Mouse (Mus musculus) midbrain, embryonic 14.5 days (tissue): ENCODE data around the gene Mapk10. TPM values are rescaled to one million over a fixed set of nuclear protein-coding genes. Genes with fewer than 3 reads are reported as not detected.

Experiments
- ATAC-seq: fragments of 200-750 bp; cut with Nextera tagmentation; 2 replicates; pipeline ENCODE4 v1.8.0; 2017; ENCODE audit warnings: moderate number of reproducible peaks, moderate library complexity; ENCODE audit not compliant: low FRiP score, low TSS enrichment
- DNase-seq: peaks from one replicate; pipeline ENCODE4 v3.0.0-alpha.2; 2015
- H3K27ac ChIP-seq: fragments of 300-500 bp; sonication (generic); replicated peaks from 2 replicates; pipeline ENCODE4 v1.5.1; 2014; ENCODE audit warnings: mild to moderate bottlenecking, low read depth, low read length, moderate library complexity
- H3K27me3 ChIP-seq: fragments of 300-500 bp; sonication (generic); 2 replicates; pipeline ENCODE4 v1.6.1; 2014; ENCODE audit warnings: low read length, control low read depth, mixed read lengths; ENCODE audit not compliant: control insufficient read depth, insufficient read depth
- H3K36me3 ChIP-seq: fragments of 300-500 bp; sonication (generic); 2 replicates; pipeline ENCODE4 v1.6.1; 2014; ENCODE audit warnings: low read length, control low read depth; ENCODE audit not compliant: control insufficient read depth, insufficient read depth
- H3K4me1 ChIP-seq: fragments of 300-500 bp; sonication (generic); 2 replicates; pipeline ENCODE4 v1.6.1; 2014; ENCODE audit warnings: mild to moderate bottlenecking, antibody characterized with exemption, low read length, control low read depth; ENCODE audit not compliant: control insufficient read depth, insufficient read depth
- H3K4me2 ChIP-seq: fragments of 300-500 bp; sonication (generic); 2 replicates; pipeline ENCODE4 v1.6.1; 2014; ENCODE audit warnings: mild to moderate bottlenecking, low read length, moderate library complexity
- H3K4me3 ChIP-seq: fragments of 300-500 bp; sonication (generic); replicated peaks from 2 replicates; pipeline ENCODE4 v1.5.1; 2014; ENCODE audit warnings: low read depth, low read length
- H3K9ac ChIP-seq: fragments of 300-500 bp; sonication (generic); replicated peaks from 2 replicates; pipeline ENCODE4 v1.6.1; 2014; ENCODE audit warnings: mild to moderate bottlenecking, low read length, moderate library complexity
- H3K9me3 ChIP-seq: fragments of 300-500 bp; sonication (generic); 2 replicates; pipeline ENCODE4 v1.6.1; 2016; ENCODE audit warnings: low read length, control low read depth, mixed read lengths; ENCODE audit not compliant: control insufficient read depth
- WGBS: fragments of 180-500 bp; shearing (Covaris S2); extraction: QIAGEN DNeasy Blood & Tissue Kit; methylation state at CpG from one replicate; pipeline ENCODE4 v1.1.7; 2014; 5-methylcytosine and 5-hydroxymethylcytosine counted together
- polyA plus RNA-seq: library from polyadenylated mRNA; unstranded; fragments of >200 nt; fragmentation: Nextera tagmentation; extraction: Ambion mirVana; gene quantifications from 2 replicates; pipeline ENCODE4 v1.2.1, GENCODE M21; 2014

The Mapk10 gene
- polyA plus RNA-seq, 1 experiment from 2014 or later, result 132 TPM

DNA sequence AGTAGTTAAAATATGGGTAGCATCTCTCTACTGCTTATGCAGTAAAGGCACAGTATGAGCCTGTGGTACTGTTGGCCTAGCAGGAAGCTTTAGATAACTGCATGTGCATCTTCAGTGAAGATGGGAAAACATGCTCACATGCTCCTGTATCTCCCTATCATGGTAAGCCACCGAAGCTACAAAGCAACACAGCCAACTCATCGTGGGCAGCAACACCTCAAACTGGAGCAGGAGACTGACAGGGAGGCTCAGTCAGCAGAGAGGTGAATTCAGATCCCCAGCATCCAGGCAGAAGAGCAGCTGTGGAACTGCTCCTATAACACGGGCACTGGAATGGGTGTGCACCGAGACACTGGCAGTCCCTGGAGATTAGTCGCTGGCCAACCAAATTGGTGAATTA, 191.0 kb downstream of the Mapk10 start:
- H3K4me3 ChIP-seq, result no peak overlapping the region
- H3K36me3 ChIP-seq, result no peaks in the 10 kb centered on the region
- ATAC-seq (no peak), DNase-seq (no peak)
- H3K4me2 ChIP-seq, result no peak overlapping the region
- no peak overlapping the region for H3K9ac ChIP-seq
- WGBS, result 72% methylated on average over 5 of the region's 5 CpGs
- H3K27me3 ChIP-seq, result no peaks in the 10 kb centered on the region
- H3K4me1 ChIP-seq, result peaks cover 22% of the 10 kb centered on the region
- no peaks in the 10 kb centered on the region for H3K9me3 ChIP-seq
- H3K27ac ChIP-seq, result no peak overlapping the region; the same call in 1 of the 2 replicates

DNA sequence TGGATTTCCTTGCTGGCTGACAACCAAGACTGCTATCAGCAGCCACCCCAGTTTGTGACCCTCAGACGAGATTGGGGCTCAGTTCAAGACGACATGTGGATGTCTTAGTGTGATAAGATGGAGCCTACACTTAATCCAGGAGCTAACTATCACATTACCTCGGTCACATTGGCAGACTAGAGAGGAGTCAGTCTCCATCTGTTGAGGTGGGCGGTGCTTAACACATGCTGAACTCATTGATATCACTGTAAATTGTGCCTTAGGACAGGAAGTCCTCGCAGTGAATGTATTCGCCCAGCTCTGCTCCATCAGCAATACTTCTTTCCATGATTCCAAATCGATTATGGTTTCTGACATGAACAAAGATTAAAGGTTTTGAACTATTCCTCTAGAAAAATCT, 193.5 kb downstream of the Mapk10 start:
- no peaks in the 10 kb centered on the region for H3K36me3 ChIP-seq
- no peak overlapping the region for H3K4me3 ChIP-seq
- H3K4me1 ChIP-seq, result peaks cover 22% of the 10 kb centered on the region
- WGBS, result 89% methylated on average over 7 of the region's 7 CpGs
- ATAC-seq (no peak), DNase-seq (no peak)
- no peak overlapping the region for H3K27ac ChIP-seq
- no peaks in the 10 kb centered on the region for H3K9me3 ChIP-seq
- no peak overlapping the region for H3K4me2 ChIP-seq
- no peaks in the 10 kb centered on the region for H3K27me3 ChIP-seq
- no peak overlapping the region for H3K9ac ChIP-seq

DNA sequence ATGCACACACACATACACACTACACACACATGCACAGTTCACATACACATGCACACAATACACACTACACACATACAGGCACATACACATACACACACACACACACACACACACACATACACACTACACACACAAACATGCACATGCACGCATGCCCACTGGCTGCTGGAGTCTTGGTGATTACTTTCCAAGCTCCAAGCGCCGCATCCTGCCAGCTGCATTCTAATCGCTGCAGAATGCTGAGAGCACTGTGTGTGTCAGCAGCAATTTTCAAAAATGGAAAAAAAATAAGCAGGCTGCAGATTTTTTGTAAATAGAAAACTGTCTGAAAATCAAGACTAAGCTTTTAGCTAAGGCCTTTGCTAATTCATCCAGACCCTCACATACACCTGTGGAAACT, 196.8 kb downstream of the Mapk10 start:
- peak; percentile 46 for DNase-seq
- H3K27ac ChIP-seq, result peak overlapping the region; percentile 57
- ATAC-seq, result no peak

GRCm38 (mm10) chr5:103008894-103009293, 202.2 kb downstream of the Mapk10 start:
- Histone ChIP-seq H3K27me3 (no peaks in the 10 kb centered on the region), H3K36me3 (no peaks in the 10 kb centered on the region), H3K4me3 (no peak overlapping the region), H3K4me2 (no peak overlapping the region), H3K4me1 (no peaks in the 10 kb centered on the region), H3K9me3 (no peaks in the 10 kb centered on the region), H3K27ac (no peak overlapping the region), H3K9ac (no peak overlapping the region)
- ATAC-seq (no peak), DNase-seq (peak; percentile 48)
- WGBS, result 79% methylated on average over 4 of the region's 4 CpGs

More for the DNA sequence above, 196.8 kb downstream of the Mapk10 start:
- no peak overlapping the region for H3K4me2 ChIP-seq
- H3K4me3 ChIP-seq, result no peak overlapping the region
- peaks cover 9% of the 10 kb centered on the region; the same call in 1 of the 2 replicates for H3K4me1 ChIP-seq
- 72% methylated on average over 4 of the region's 4 CpGs for WGBS
- H3K9me3 ChIP-seq, result no peaks in the 10 kb centered on the region
- no peaks in the 10 kb centered on the region for H3K27me3 ChIP-seq
- no peak overlapping the region for H3K9ac ChIP-seq
- H3K36me3 ChIP-seq, result no peaks in the 10 kb centered on the region

DNA sequence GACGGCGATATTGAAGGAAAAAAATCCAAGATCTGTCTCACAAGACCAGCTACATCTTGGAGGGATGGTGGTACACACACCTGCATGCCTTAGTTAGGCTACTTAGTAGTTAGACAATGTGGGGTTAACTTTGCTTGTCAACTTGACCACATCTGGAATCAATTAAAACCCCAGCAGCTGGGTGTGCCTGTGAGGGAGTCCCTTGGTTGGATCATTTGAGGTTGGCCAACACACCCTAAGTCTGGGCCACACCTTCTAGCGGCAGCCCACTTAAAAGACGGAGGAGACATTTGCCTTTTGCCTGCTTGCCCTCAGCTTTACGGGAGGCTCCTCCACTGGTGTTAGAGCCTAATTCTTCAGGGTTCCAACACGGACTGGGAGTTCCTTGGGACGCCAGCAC, 209.0 kb downstream of the Mapk10 start:
- no peak overlapping the region for H3K4me2 ChIP-seq
- ATAC-seq, result no peak
- H3K9ac ChIP-seq, result no peak overlapping the region
- no peak overlapping the region for H3K27ac ChIP-seq
- H3K4me1 ChIP-seq, result no peaks in the 10 kb centered on the region
- H3K4me3 ChIP-seq, result no peak overlapping the region
- no peaks in the 10 kb centered on the region for H3K9me3 ChIP-seq
- DNase-seq, result no peak
- WGBS, result 64% methylated on average over 7 of the region's 7 CpGs
- no peaks in the 10 kb centered on the region for H3K27me3 ChIP-seq
- no peaks in the 10 kb centered on the region for H3K36me3 ChIP-seq

GRCm38 (mm10) chr5:103000572-103000971, 210.6 kb downstream of the Mapk10 start:
- Histone ChIP-seq H3K9me3 (no peaks in the 10 kb centered on the region), H3K27ac (no peak overlapping the region), H3K4me1 (no peaks in the 10 kb centered on the region), H3K4me3 (no peak overlapping the region), H3K9ac (no peak overlapping the region), H3K27me3 (no peaks in the 10 kb centered on the region), H3K4me2 (no peak overlapping the region), H3K36me3 (no peaks in the 10 kb centered on the region)
- DNase-seq (no peak), ATAC-seq (no peak)
- 95% methylated on average over 6 of the region's 6 CpGs for WGBS

DNA sequence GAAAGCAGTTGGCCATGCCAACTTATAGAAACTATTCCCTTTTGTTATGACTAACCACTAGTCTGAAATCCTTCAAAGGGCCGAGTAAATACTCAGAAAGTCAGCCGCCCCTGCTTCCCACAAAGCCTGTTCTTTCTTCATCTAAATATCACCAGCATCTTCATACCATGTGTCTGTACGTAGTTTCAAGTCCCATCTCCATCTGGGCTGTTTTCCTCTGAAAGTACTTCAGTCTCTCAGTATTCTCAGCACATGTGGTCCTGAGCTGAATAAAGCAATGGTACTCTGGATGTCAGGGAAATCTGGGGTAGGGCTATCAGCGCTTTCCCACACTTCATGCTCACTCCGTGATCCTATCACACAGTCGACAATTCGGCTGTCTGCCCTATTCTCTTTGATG, 212.6 kb downstream of the Mapk10 start:
- no peak overlapping the region for H3K9ac ChIP-seq
- H3K4me1 ChIP-seq, result no peaks in the 10 kb centered on the region
- 68% methylated on average over 7 of the region's 7 CpGs for WGBS
- H3K36me3 ChIP-seq, result 0 out of 2 replicates have a peak, but pooled peaks cover 4% of the 10 kb centered on the region
- no peaks in the 10 kb centered on the region for H3K27me3 ChIP-seq
- no peak for ATAC-seq
- DNase-seq, result no peak
- no peak overlapping the region for H3K4me2 ChIP-seq
- no peak overlapping the region for H3K4me3 ChIP-seq
- H3K27ac ChIP-seq, result no peak overlapping the region; the same call in 1 of the 2 replicates
- H3K9me3 ChIP-seq, result no peaks in the 10 kb centered on the region

GRCm38 (mm10) chr5:102997907-102998306, 213.2 kb downstream of the Mapk10 start:
- H3K9me3 ChIP-seq, result no peaks in the 10 kb centered on the region
- ATAC-seq (no peak), DNase-seq (no peak)
- no peaks in the 10 kb centered on the region for H3K27me3 ChIP-seq
- no peak overlapping the region for H3K4me2 ChIP-seq
- WGBS, result 92% methylated on average over 11 of the region's 11 CpGs
- no peak overlapping the region for H3K27ac ChIP-seq
- 0 out of 2 replicates have a peak, but pooled peaks cover 4% of the 10 kb centered on the region for H3K36me3 ChIP-seq
- no peaks in the 10 kb centered on the region for H3K4me1 ChIP-seq
- no peak overlapping the region for H3K9ac ChIP-seq
- H3K4me3 ChIP-seq, result no peak overlapping the region

DNA sequence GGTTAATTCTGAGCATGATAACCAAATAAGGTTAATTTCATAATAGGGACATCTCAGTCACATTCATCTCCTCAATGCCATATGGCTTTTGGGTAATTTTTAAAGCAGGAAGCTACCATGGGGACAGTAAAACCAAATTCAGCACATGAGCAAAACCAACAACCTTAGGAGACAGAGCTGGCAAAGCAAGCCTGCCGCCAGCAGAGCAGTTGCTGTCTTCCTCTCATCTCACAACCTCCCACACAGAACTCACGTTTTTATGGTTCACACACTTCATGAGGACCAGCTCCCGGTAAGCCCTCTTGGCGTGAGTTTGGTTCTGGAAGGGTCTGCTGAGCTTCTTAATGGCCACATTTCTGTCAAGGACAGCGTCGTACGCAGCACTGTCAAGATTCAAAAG, 214.8 kb downstream of the Mapk10 start:
- no peaks in the 10 kb centered on the region for H3K27me3 ChIP-seq
- no peaks in the 10 kb centered on the region for H3K4me1 ChIP-seq
- 0 out of 2 replicates have a peak, but pooled peaks cover 4% of the 10 kb centered on the region for H3K36me3 ChIP-seq
- H3K27ac ChIP-seq, result no peak overlapping the region
- ATAC-seq (no peak), DNase-seq (no peak)
- 93% methylated on average over 7 of the region's 7 CpGs for WGBS
- no peak overlapping the region for H3K4me3 ChIP-seq
- H3K9me3 ChIP-seq, result no peaks in the 10 kb centered on the region
- no peak overlapping the region for H3K4me2 ChIP-seq
- H3K9ac ChIP-seq, result no peak overlapping the region
